Mouse (Mus musculus): ENCODE measurements around the gene Rnf133. TPM values are rescaled to one million over a fixed set of nuclear protein-coding genes. Genes with fewer than 3 reads are reported as not detected.

The Rnf133 gene
- not detected for total RNA-seq (2021)

DNA sequence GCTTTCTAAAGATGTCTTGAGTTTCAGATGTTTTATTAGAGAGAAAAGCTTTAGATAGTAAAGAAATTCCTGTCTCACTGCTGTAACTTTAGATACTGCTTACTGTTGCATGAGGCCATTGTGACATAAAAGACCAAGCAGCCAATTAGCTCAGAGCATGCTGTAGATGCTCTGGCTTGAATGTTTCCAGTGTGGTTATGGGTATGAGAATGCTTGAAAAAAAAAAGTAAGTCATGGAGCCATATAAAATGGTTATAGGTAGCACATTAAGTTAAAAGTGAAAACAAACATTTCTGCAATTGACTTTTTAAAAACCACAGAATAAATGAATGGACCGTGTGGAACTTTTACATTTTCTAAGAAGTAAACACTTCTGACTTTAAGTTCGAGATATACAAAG is at the start of gene Rnf133:
Rnf133 (minus strand) TSS at position 101 of the 400 bp plus-strand sequence.
- no peak for DNase-seq (ENCODE audit: low spot score)
- intact Hi-C loops (cut with DNase I) = no loop called here

DNA sequence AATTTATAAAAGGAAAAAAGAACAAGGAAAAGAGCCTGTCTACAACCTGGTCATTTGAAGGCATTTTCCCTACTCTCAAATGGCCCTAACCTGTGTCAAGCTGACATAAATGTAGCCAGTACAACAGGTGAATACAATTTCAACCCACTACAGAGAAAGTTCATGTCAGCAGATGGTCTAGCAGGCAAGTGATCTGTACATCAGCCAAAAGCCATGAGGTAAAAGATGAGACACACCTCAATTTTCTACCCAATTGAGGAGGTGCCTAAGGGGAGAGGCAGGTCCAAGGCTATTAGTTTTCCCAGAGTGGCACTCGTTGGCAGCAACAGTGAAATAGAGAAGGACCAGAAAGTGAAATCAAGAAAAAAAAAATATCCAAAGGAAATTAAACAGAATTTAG is 28.1 kb upstream of the Rnf133 start:
- intact Hi-C loops (cut with DNase I) = no loop called here
- DNase-seq (ENCODE audit: low spot score) = no peak

DNA sequence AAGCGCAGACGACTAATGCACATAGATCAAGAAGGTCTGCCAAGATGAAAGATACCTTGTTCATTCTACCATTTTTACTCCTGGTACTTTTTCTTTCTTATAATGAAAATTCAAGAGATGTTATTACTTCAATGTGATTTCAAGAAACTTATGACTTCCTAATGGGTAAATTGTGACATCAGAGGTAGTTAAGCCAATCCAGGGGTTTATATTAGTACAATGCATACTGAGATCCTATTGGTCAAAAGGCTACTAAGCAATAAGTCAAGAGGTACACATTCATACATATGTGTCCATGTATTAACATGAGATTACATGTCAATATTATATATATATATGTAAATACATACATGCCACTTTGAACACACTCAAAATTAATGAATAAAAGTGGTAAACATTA is 4.9 kb upstream of the Rnf133 start, which contains the start of gene Rnf148:
Rnf148 (minus strand) TSS at position 101 of the 400 bp plus-strand sequence.
- no peak for DNase-seq (ENCODE audit: low spot score)
- intact Hi-C loops (cut with DNase I) = no loop called here

DNA sequence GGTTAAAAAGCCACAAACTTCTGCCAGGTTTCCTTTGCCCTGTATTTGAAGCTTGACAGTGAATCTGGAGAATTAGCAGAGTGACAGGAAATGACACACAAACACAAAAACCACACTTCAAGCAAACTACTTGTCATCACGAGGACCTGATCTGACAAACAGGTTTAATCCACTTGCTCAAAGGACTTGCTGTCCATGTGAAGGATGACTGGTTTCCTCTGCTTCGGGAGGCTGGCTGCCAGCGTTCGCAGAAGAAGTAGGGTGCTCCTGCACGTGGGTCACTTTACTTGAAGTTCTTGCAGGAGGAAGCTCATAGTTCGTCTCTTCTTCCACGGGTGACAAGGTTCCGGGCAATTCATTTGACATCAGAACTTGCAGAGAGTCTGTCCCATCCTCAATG is 1.4 kb downstream of the Rnf133 start:
- intact Hi-C loops (cut with DNase I) = no loop called here
- DNase-seq (ENCODE audit: low spot score) = no peak

DNA sequence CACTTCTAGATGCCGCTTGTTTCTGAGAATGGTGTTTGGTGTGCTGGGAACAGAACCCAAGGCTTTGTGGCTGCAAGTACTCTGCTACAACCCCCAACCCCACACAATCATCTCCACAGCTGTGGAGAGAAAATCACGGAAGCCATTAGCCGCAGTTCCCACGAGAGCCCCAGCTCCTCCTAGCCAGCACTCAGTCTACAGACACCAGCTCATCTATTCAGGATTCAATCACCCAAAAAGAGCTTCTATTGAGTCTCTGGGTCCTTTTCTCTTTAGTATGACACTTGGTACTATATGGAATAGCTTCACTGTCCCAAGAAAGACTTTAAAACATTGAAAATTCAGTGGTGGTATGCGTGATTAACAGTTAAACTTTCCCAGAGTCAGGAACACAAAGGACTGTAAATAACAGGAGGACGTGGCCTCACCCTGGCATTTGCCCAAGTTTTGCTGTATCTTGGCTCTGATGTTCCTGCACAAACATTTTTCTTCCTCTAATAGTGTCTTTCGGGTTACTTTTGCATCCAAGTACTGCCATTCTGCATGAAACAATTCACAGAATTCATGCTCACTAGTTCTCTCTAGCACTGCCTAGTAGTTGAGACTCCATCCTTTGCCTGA is 2.4 kb downstream of the Rnf133 start:
- intact Hi-C loops (cut with DNase I) = no loop called here
- no peak for DNase-seq (ENCODE audit: low spot score)

DNA sequence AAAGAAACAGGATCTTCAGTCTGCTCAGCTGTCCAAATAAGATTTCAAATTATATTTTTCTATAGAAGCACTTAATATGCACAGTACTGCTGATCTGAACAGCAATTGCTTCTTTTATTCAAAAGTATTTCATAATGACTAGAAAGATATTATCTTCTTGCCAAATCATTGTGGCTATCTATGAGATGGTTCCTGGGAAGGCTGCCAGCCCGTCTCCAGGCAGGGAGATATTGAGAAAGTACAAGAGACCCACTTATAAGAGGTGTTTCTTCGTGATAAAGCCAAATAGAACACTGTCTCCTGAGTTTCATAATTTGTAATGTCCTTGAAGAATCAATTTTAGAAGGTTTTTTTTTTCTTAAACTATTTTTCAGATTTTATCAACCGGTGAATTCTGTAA is 13.0 kb downstream of the Rnf133 start:
- DNase-seq (ENCODE audit: low spot score) = no peak
- intact Hi-C loops (cut with DNase I) = no loop called here

DNA sequence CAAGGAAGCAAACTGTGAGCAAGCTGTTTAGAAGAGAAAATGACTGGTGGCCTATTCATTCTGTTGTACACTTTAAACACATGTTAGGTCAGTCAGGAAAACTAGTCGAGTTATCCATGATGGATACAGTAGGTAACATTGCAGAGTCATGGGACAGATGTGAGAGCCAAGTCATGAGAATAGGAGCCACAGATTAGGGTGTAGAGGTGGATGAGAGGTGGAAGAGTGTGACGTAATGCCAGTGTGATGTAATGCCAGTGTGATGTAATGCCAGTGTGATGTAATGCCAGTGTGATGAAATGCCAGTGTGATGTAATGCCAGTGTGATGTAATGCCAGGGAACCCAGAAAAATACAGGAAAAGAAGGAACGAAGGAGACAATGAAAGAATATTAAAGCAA is 14.9 kb downstream of the Rnf133 start:
- intact Hi-C loops (cut with DNase I) = no loop called here
- no peak for DNase-seq (ENCODE audit: low spot score)

DNA sequence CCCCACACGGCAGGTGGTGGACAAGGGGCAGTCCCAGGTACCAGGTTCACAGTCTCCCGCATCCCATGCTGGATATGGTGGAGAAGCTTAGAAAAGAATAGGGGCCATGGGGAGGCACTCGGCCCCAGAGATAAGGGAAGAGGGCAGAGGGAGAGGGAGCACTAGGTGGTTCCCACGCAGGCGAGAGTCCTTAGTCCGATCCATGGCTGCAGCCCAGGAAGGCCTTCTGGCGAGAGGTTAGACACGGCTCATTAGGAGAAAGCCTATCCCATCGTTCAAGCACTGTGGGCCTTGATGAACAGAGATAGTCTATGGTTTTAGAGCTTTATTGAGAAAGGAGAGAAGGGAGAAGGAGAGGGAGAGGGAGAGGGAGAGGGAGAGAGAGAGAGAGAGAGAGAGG is 16.1 kb downstream of the Rnf133 start:
- DNase-seq (ENCODE audit: low spot score) = no peak
- intact Hi-C loops (cut with DNase I) = no loop called here

DNA sequence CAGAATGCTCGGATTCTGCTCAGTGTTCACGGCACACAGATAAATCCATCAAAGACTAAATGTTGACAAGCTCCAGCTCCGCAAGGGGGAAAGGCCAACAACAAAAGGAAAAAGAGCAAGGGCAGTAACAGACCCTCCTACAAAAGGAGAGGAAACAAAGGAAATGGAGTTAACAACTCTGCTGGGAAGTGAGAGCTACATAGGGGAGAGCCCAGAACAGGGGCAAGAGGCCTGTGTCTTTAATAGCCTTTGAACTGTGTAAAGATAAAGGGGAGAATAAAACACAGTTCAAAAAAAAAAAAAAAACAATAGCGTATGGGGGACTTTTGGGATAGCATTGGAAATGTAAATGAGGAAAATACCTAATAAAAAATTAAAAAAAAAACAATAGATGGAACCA is 19.6 kb downstream of the Rnf133 start:
- DNase-seq (ENCODE audit: low spot score) = no peak
- intact Hi-C loops (cut with DNase I) = no loop called here

Other genes starting within 250 kb of the Rnf133 start
- not detected for gene Rnf148, start 4.8 kb upstream of the Rnf133 start, total RNA-seq (2021)
- gene Cadps2, start 189.1 kb upstream of the Rnf133 start, total RNA-seq (2021) = 1 to 10 TPM; 1.7 to 1.8 TPM

All from heart, postnatal 25 days (tissue).